Mouse (Mus musculus) intestine, postnatal 0 days (tissue): Measurements from ENCODE around the gene Sox11. TPM values are rescaled to one million over a fixed set of nuclear protein-coding genes. Genes with fewer than 3 reads are reported as not detected.
A peak's percentile ranks its signal among the peaks of the same experiment; 100 is the strongest.

ENCODE experiments used
- ATAC-seq: fragments of 200-750 bp; cut with Nextera tagmentation; 2 replicates; pipeline ENCODE4 v1.8.0; 2017; ENCODE audit warnings: mild to moderate bottlenecking, moderate TSS enrichment, moderate library complexity
- H3K27ac ChIP-seq: fragments of 300-500 bp; sonication (generic); 2 replicates; pipeline ENCODE4 v1.5.1; 2014; ENCODE audit warnings: mild to moderate bottlenecking, low read depth, low read length, moderate library complexity
- H3K27me3 ChIP-seq: fragments of 300-500 bp; sonication (generic); replicated peaks from 2 replicates; pipeline ENCODE4 v1.6.1; 2014; ENCODE audit warnings: low read length, mixed read lengths; ENCODE audit not compliant: control insufficient read depth, insufficient read depth
- H3K36me3 ChIP-seq: fragments of 300-500 bp; sonication (generic); 2 replicates; pipeline ENCODE4 v1.6.1; 2014; ENCODE audit warnings: mild to moderate bottlenecking, moderate library complexity; ENCODE audit not compliant: control insufficient read depth, insufficient read depth
- H3K4me1 ChIP-seq: fragments of 300-500 bp; sonication (generic); replicated peaks from 2 replicates; pipeline ENCODE4 v1.6.1; 2014; ENCODE audit warnings: antibody characterized with exemption, low read length, mixed read lengths; ENCODE audit not compliant: control insufficient read depth, insufficient read depth
- H3K4me2 ChIP-seq: fragments of 300-500 bp; sonication (generic); replicated peaks from 2 replicates; pipeline ENCODE4 v1.6.1; 2014; ENCODE audit warnings: low read depth, mild to moderate bottlenecking, moderate library complexity
- H3K4me3 ChIP-seq: fragments of 300-500 bp; sonication (generic); 2 replicates; pipeline ENCODE4 v1.5.1; 2014; ENCODE audit warnings: low read depth, low read length
- H3K9ac ChIP-seq: fragments of 300-500 bp; sonication (generic); 2 replicates; pipeline ENCODE4 v1.6.1; 2014; ENCODE audit warnings: mild to moderate bottlenecking, low read depth, low read length
- H3K9me3 ChIP-seq: fragments of 300-500 bp; sonication (generic); 2 replicates; pipeline ENCODE4 v1.6.1; 2016; ENCODE audit warnings: mixed run types; ENCODE audit not compliant: control insufficient read depth
- CTCF ChIP-seq: sonication (generic); IDR thresholded peaks from 2 replicates; pipeline ENCODE4 v1.5.1; 2016; ENCODE audit warnings: low read depth, mild to moderate bottlenecking, control low read depth, antibody characterized with exemption, moderate library complexity
- WGBS: fragments of 180-500 bp; shearing (Covaris S2); extraction: QIAGEN DNeasy Blood & Tissue Kit; methylation state at CpG from one replicate; pipeline ENCODE4 v1.1.7; 2014; 5-methylcytosine and 5-hydroxymethylcytosine counted together
- polyA plus RNA-seq: library from polyadenylated mRNA; unstranded; fragments of >200 nt; fragmentation: Nextera tagmentation; extraction: Ambion mirVana; gene quantifications from 2 replicates; pipeline ENCODE4 v1.2.1, GENCODE M21; 2015

The Sox11 gene
- polyA plus RNA-seq: 4.7 and 4.9 TPM in 2 replicates

DNA sequence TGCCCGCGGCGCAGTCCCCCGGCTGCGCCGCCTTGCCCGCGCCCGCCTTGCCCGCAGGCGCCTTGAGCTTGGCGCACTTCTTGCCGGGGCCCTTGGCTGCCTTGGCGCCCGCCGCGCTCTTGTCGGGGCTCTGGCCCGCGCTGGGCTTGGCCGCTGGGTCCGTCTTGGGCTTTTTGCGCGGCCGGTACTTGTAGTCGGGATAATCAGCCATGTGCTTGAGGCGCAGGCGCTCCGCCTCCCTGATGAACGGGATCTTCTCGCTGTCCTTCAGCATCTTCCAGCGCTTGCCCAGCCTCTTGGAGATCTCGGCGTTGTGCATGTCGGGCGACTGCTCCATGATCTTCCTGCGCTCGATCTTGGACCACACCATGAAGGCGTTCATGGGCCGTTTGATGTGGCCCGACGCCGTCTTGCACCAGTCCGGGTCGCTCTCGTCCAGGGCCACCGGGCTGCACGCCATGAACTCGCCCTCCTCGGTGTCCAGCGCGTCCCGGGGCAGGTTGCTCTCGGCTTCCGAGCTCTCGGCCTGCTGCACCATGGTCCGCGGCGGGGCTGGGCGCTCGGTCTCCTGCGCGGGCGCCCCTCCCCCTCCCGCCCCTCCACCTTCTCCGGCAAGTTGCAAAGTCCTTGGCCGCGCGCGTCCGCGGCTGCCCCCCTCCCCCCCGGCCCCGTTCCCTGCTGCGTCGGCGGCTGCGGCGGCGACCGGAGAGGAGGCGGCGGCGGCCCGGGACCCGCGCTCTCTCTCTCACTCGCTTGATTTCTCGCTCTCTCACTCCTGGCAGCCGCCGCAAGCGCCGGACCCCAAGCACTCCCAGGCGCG lies at the start of gene Sox11:
Sox11 (minus strand) TSS at position 704 of the 820 bp plus-strand sequence.
- ATAC-seq: peak; percentile 13; the same call in 1 of the 2 replicates
- no peaks in the 10 kb centered on the region for H3K36me3 ChIP-seq
- H3K27ac ChIP-seq: peak within 1 kb of the TSS; percentile 70
- H3K27me3 ChIP-seq: peaks cover 12% of the 10 kb centered on the region; the same call in 1 of the 2 replicates
- H3K9ac ChIP-seq: peak within 1 kb of the TSS; percentile 45
- H3K4me1 ChIP-seq: no peaks in the 10 kb centered on the region
- peak within 1 kb of the TSS; percentile 68 for H3K4me3 ChIP-seq
- H3K9me3 ChIP-seq: no peaks in the 10 kb centered on the region
- peak within 1 kb of the TSS; percentile 91 for H3K4me2 ChIP-seq
- no peak for TF ChIP-seq CTCF
- under 1% methylated on average over 92 of the region's 95 CpGs for WGBS

DNA sequence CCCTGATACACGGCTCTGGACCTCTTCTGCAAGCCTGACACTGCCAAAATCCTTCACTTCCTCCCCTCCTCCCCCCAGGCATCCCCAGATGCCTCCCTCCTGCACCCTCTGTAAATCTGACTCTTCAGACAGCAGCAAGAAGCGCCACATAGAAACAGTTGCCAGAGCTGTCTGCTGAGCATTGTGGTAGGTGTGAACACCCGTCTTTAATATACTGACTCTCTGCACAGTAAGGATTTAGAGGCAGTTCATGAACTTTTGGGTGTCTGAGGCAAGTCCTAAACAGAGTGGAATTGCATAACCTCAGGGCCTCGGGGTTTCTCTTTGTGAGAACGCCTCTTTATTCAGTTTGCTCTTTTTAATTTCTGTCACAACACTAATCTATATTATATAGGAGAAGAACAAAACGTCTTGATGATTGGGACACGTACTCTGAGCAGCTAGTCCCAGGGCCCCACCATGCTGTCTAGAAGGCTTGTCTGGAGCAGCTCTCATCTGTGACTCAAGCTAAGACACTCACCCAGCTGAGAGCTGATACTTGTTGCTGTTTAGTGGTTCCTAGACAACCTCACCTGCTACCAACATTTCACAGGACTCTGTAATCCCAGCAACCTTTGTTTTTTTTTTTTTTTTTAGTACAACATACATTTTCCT lies 49.4 kb upstream of the Sox11 start:
- no peak overlapping the region for H3K9ac ChIP-seq
- H3K4me3 ChIP-seq: no peak overlapping the region
- H3K27ac ChIP-seq: no peak overlapping the region
- H3K4me2 ChIP-seq: no peak overlapping the region
- no peaks in the 10 kb centered on the region for H3K27me3 ChIP-seq
- no peaks in the 10 kb centered on the region for H3K36me3 ChIP-seq
- WGBS: 48% methylated on average over 7 of the region's 7 CpGs
- H3K9me3 ChIP-seq: no peaks in the 10 kb centered on the region
- no peak for ATAC-seq
- no peak for TF ChIP-seq CTCF
- no peaks in the 10 kb centered on the region for H3K4me1 ChIP-seq

DNA sequence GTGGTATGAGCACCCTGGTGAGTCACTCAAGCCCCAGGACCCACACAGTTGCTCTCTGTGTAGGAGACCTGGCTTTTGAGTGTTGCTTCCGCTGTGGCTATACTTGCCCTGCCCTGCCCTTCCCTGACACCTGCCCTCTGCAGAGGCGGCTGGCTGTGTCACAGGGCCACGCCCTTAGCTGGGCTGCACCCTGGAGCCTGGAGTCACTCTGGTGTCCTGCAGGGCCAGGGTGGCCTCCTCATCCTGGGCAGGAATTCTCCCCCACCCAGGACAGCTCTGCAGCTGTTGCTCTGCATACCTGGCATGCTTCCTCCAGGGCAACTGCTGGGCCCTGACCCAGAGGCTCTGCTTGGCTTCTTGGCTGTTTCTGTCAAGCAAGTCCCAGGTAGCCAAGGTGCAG lies 48.1 kb upstream of the Sox11 start:
- H3K27me3 ChIP-seq: no peaks in the 10 kb centered on the region
- H3K9me3 ChIP-seq: no peaks in the 10 kb centered on the region
- no peaks in the 10 kb centered on the region for H3K36me3 ChIP-seq
- no peak overlapping the region for H3K27ac ChIP-seq
- no peak for TF ChIP-seq CTCF
- no peak overlapping the region for H3K4me3 ChIP-seq
- H3K4me2 ChIP-seq: no peak overlapping the region
- ATAC-seq: peak; percentile 74
- H3K4me1 ChIP-seq: no peaks in the 10 kb centered on the region
- no peak overlapping the region for H3K9ac ChIP-seq
- 35% methylated on average over 3 of the region's 3 CpGs for WGBS

DNA sequence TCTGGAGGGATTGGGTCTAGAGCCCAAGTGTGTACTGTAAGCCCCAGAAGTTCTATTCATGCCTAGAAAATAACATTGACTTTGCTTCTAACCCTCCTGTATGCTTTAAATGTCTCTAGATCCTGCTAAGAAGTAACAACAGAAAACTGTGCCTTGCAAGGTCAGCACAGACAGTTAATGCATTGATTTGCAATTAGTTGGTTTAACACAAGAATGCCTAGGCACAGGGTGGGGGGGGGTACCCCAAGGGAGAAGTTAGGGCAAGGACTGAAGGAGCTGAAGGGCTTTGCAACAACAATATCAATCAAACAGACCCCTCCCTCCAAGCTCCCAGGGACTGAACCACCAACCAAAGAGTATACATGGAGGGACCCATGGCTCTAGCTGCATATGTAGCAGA lies 47.1 kb upstream of the Sox11 start:
- Histone ChIP-seq H3K4me2 (no peak overlapping the region), H3K4me1 (no peaks in the 10 kb centered on the region), H3K9me3 (no peaks in the 10 kb centered on the region), H3K27me3 (no peaks in the 10 kb centered on the region), H3K27ac (no peak overlapping the region), H3K36me3 (no peaks in the 10 kb centered on the region), H3K4me3 (no peak overlapping the region), H3K9ac (no peak overlapping the region)
- no peak for ATAC-seq
- no peak for TF ChIP-seq CTCF

DNA sequence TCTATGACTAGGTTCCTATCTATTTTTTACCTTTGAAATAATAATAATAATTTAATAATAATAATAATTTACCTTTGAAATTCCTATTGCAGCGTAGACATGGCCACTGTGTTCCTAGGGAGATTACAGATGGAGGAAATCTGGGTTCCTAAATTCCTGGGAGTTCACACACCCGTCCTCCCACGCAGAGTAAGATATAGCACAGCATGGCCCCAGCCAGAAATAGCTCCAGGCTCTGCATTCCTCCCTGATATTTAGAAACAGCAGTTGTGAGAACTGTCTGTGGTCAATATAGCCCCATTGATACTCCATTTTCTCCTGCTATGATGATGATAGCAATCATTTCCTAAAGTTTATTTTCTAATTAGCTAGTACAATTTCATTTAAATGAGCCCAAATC lies 30.1 kb upstream of the Sox11 start:
- Histone ChIP-seq H3K4me3 (no peak overlapping the region), H3K9ac (no peak overlapping the region), H3K27ac (no peak overlapping the region), H3K4me1 (no peaks in the 10 kb centered on the region), H3K36me3 (no peaks in the 10 kb centered on the region), H3K9me3 (no peaks in the 10 kb centered on the region), H3K4me2 (no peak overlapping the region), H3K27me3 (no peaks in the 10 kb centered on the region)
- no peak for TF ChIP-seq CTCF
- 80% methylated on average over 3 of the region's 3 CpGs for WGBS
- ATAC-seq: no peak

DNA sequence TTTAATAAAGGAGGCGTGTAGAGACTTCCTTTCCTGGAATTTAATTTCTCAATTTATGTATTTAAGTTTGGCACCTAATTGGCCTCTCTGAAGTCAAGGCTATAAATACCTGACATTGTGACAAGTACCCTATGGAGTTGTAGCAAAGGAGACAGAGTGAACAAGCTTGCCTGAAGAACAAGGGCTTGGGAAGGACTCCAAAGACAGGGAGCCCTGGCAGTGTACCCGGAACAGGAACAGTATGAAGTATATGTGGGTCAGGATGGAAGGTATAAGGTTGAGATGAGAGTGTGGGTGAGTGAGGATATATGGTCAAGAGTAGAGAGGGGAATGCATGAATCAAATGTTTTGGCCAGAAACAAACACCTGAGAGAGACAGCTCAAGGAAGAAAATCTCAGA lies 28.4 kb upstream of the Sox11 start:
- Histone ChIP-seq H3K27me3 (no peaks in the 10 kb centered on the region), H3K4me2 (no peak overlapping the region), H3K9me3 (no peaks in the 10 kb centered on the region), H3K27ac (no peak overlapping the region), H3K36me3 (no peaks in the 10 kb centered on the region), H3K9ac (no peak overlapping the region), H3K4me1 (no peaks in the 10 kb centered on the region), H3K4me3 (no peak overlapping the region)
- 85% methylated on average over 2 of the region's 2 CpGs for WGBS
- no peak for TF ChIP-seq CTCF
- no peak for ATAC-seq
